ENCODE assay signal across 8 mouse cellular contexts in genomic region chr2:150687871-150688540, GRCm38 (mm10). TPM values are rescaled to one million over a fixed set of nuclear protein-coding genes. Genes with fewer than 3 reads are reported as not detected.
A peak's percentile ranks its signal among the peaks of the same experiment; 100 is the strongest.
DNase-seq lines count a peak whose midpoint lies in the region; ATAC-seq lines count a peak whose summit lies in the region.

No protein-coding gene starts in this region.

- peak overlapping the region; percentile 50 for H3K9ac ChIP-seq in hindbrain, embryonic 11.5 days (ENCODE audit: low read depth, low read length)
- H3K9ac ChIP-seq in midbrain, embryonic 11.5 days (ENCODE audit: low read length) = peak overlapping the region; percentile 41

- H3K27me3 ChIP-seq in hindbrain, embryonic 11.5 days (ENCODE audit: control insufficient read depth, insufficient read depth, low read length) = peaks cover 55% of the 10 kb centered on the region
- peaks cover 46% of the 10 kb centered on the region for H3K27me3 ChIP-seq in midbrain, embryonic 11.5 days (ENCODE audit: control insufficient read depth, insufficient read depth, low read length)

- H3K36me3 ChIP-seq in hindbrain, embryonic 11.5 days (ENCODE audit: control insufficient read depth, insufficient read depth, low read length) = no peaks in the 10 kb centered on the region
- no peaks in the 10 kb centered on the region for H3K36me3 ChIP-seq in midbrain, embryonic 11.5 days (ENCODE audit: control insufficient read depth, insufficient read depth, low read length)

- ATAC-seq in hindbrain, embryonic 11.5 days (ENCODE audit: low FRiP score) = 0 out of 2 replicates have a peak, but pooled peaks have one; percentile 1
- no peak for ATAC-seq in midbrain, embryonic 11.5 days (ENCODE audit: low FRiP score)

- no peaks in the 10 kb centered on the region; the same call in 1 of the 2 replicates for H3K4me1 ChIP-seq in hindbrain, embryonic 11.5 days (replicated peaks; ENCODE audit: control insufficient read depth, insufficient read depth, low read length)
- peaks cover 8% of the 10 kb centered on the region; the same call in 1 of the 2 replicates for H3K4me1 ChIP-seq in midbrain, embryonic 11.5 days (ENCODE audit: control insufficient read depth, insufficient read depth, low read length)

- no peak overlapping the region for H3K27ac ChIP-seq in hindbrain, embryonic 11.5 days (ENCODE audit: low read depth, low read length)
- no peak overlapping the region for H3K27ac ChIP-seq in midbrain, embryonic 11.5 days (ENCODE audit: low read depth, low read length)

- H3K9me3 ChIP-seq in hindbrain, embryonic 11.5 days (ENCODE audit: control insufficient read depth, low read length) = no peaks in the 10 kb centered on the region
- no peaks in the 10 kb centered on the region for H3K9me3 ChIP-seq in midbrain, embryonic 11.5 days (ENCODE audit: control insufficient read depth, low read length)

- WGBS in hindbrain, embryonic 11.5 days = 4% methylated on average over 22 of the region's 23 CpGs
- 4% methylated on average over 23 of the region's 23 CpGs for WGBS in midbrain, embryonic 11.5 days

- H3K4me2 ChIP-seq in hindbrain, embryonic 11.5 days (replicated peaks; ENCODE audit: low read depth, low read length) = peak overlapping the region; percentile 71
- H3K4me2 ChIP-seq in midbrain, embryonic 11.5 days = peak overlapping the region; percentile 69

- DNase-seq in embryo, embryonic 10.5 days (ENCODE audit: low spot score) = peak; percentile 31
- no peak for DNase-seq in embryo, embryonic 11 days
- peak; percentile 19 for DNase-seq in ES-CJ7 (ENCODE audit: low read depth, low spot score)
- peak; percentile 55 for DNase-seq in hindbrain, embryonic 11.5 days (ENCODE audit: low spot score)
- DNase-seq in midbrain, embryonic 11.5 days (ENCODE audit: low spot score, missing footprints) = peak; percentile 90
- DNase-seq in frontal cortex, adult 2 months (ENCODE audit: extremely low spot score in 1 of 2, low spot score in 1 of 2) = no peak
- no peak for DNase-seq in adrenal gland, adult 2 months
- no peak for DNase-seq in gastrocnemius, postnatal 10 days

- peak overlapping the region; percentile 40 for H3K4me3 ChIP-seq in hindbrain, embryonic 11.5 days (ENCODE audit: low read depth, low read length)
- peak overlapping the region; percentile 36 for H3K4me3 ChIP-seq in midbrain, embryonic 11.5 days (ENCODE audit: low read depth, low read length)

RNA-seq across cellular contexts. Expression of gene Vsx1, which starts 1.2 kb away (rescaled TPM):
- 1.1 and 1.9 TPM in 2 replicates for polyA plus RNA-seq in hindbrain, embryonic 11.5 days (2014; fragmentation: Nextera tagmentation; extraction: Ambion mirVana)
- polyA plus RNA-seq in midbrain, embryonic 11.5 days (2014; fragmentation: Nextera tagmentation; extraction: Ambion mirVana) = 0.31 and 0.33 TPM in 2 replicates
- polyA plus RNA-seq in frontal cortex, adult 2 months (2012; rRNA removed) = 0.15 and 0.16 TPM in 2 replicates
- total RNA-seq in adrenal gland, adult 2 months (2021) = not detected
- not detected in 2 replicates for polyA plus RNA-seq in adrenal gland, adult 2 months (2012; rRNA removed)
- total RNA-seq in gastrocnemius, postnatal 10 days (2021) = not detected

RNA-seq across cellular contexts. Expression of gene Acss1, which starts 19.7 kb away (rescaled TPM):
- polyA plus RNA-seq in hindbrain, embryonic 11.5 days (2014; fragmentation: Nextera tagmentation; extraction: Ambion mirVana) = 31.4 and 31.9 TPM in 2 replicates
- polyA plus RNA-seq in midbrain, embryonic 11.5 days (2014; fragmentation: Nextera tagmentation; extraction: Ambion mirVana) = 20.5 and 21.5 TPM in 2 replicates
- 25.3 and 25.9 TPM in 2 replicates for polyA plus RNA-seq in frontal cortex, adult 2 months (2012; rRNA removed)
- total RNA-seq in adrenal gland, adult 2 months (2021) = 10 to 100 TPM; 23.5 to 38.3 TPM
- polyA plus RNA-seq in adrenal gland, adult 2 months (2012; rRNA removed) = 30.3 and 49.8 TPM in 2 replicates
- total RNA-seq in gastrocnemius, postnatal 10 days (2021) = 10 to 100 TPM; 18.0 to 22.1 TPM

Comparison
In these comparisons a context has a peak if more than half of its experiments do, and no peak if none do; other contexts are left out.
1. DNase-seq: peak in embryo, embryonic 10.5 days (single experiment), ES-CJ7 (single experiment), hindbrain, embryonic 11.5 days (single experiment) and midbrain, embryonic 11.5 days (single experiment); none in embryo, embryonic 11 days (single experiment), frontal cortex, adult 2 months (0 of 2), adrenal gland, adult 2 months (single experiment) and gastrocnemius, postnatal 10 days (single experiment).